Mouse (Mus musculus) bone marrow macrophage, adult 2 months (primary cell): ENCODE measurements around the gene Pde4d.

Source experiments
- CTCF ChIP-seq: IDR thresholded peaks from 2 replicates; pipeline ENCODE4 v1.5.1; 2012; ENCODE audit warnings: low read depth, mild to moderate bottlenecking, low read length, moderate library complexity
- POLR2A ChIP-seq: IDR thresholded peaks from 2 replicates; pipeline ENCODE4 v1.6.1; 2012; ENCODE audit warnings: mild to moderate bottlenecking, low read depth, low read length, borderline replicate concordance

GRCm38 (mm10) chr13:109242456-109243050 is 792.8 kb downstream of the Pde4d start:
- TF ChIP-seq CTCF (no peak), POLR2A (no peak)
